Mouse (Mus musculus): Measurements from ENCODE around the gene Etv5.

The Etv5 gene

DNA sequence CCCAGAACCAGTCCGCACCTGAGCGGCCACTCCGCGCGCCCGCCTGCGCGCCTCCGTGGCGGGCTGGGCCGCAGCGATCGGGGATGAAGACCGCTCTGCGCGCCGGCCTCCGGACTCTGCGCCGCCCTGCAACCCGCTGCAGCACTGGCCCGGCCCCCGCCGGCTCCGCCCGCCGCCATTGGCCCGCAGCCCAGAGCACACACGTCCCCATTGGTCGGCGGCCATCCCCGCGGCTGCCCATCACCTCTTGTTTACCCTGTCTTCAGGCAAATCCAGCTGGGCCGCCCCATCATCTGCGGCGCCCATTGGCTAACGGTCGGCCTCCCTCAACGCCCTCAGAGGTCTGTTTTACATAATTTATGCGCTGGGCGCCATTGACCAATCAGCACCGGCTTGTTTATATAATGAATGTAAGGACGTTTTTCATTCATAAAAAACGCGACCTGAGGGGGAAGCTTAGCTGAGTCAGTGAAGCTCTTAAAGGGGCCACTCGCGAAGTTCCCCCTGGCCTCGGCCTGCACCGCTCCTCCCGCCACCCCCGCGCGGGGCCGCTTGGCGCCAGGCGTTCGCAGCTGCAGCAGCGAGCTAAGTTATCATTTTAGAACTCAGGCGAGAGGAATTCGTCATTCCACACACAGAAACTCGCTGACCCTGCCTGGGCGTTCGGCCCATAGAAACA is at the start of gene Etv5:
TSS of gene Etv5 (minus strand) at position 221 of the 679 bp plus-strand sequence.
- in situ Hi-C loops (cut with MboI; ENCODE audit: unreplicated experiment in 2 of 2), result loop anchor here (5.0 kb wide), 2 partner anchors 78 to 108 kb away; no protein-coding TSS in a partner anchor

- in situ Hi-C loops (cut with MboI; ENCODE audit: unreplicated experiment in 2 of 2), result no loop called here
Observed at GRCm38 (mm10) chr16:22483900-22484299, 44.4 kb upstream of the Etv5 start.

GRCm38 (mm10) chr16:22479322-22479721 is 39.8 kb upstream of the Etv5 start:
- in situ Hi-C loops (cut with MboI; ENCODE audit: unreplicated experiment in 2 of 2), result no loop called here

DNA sequence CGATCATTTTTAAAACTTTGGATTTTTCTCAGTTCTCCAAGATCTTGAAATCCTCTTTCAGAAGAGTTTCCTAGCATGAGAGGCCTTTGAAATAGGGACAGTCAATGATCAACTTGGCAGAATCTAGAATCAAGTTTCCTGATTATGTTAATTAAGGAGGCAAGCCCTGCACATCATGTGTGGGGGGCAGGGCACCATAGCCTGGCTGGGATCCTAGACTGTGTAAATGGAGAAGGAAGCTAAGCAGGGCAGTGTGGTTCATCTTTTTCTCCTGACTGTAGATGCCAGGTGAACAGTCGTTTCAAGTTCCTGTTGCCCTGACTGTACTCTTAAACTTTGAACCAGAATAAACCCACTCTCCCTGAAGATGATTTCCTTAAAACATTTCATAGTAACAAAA is 32.2 kb upstream of the Etv5 start:
- in situ Hi-C loops (cut with MboI; ENCODE audit: unreplicated experiment in 2 of 2), result no loop called here

DNA sequence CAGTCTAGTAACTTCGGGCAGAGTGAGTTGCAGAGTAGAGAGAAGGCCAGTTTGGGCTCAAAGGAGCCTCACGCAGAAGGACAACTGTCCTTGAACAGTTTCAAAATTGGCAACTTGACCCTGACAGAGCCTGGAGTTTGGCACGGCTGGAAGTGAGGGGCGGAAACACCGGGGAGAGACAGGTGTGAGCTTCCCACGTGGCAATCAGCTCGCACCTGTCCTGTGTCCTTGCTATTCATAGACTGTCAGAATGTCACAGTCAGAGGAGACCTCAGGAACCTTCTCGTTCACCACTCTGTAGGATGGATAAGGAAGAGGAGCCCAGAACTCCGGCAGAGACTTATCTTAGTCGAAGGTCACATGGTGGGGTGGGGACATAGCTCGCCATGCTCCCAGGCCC is 29.9 kb upstream of the Etv5 start:
- in situ Hi-C loops (cut with MboI; ENCODE audit: unreplicated experiment in 2 of 2), result no loop called here

DNA sequence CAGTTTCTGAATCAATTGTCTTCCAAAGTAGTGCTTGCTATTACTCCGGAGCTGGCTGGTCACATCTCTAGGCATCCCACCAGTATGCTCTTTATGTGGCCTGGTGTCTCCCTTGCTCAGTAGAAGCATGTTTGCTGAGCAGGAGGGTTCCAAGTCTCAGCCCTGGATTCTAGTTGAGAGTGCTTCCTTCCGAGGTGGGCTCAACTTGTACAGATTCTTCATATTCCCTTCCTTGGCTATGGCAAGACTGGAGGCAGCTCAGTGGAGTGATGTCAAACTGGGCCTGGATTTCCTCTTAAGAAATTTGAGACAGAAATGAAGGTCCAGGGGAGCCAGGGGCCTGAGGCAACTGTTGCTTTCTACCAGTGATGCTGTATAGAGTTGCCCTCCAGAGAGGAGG is 27.6 kb upstream of the Etv5 start:
- in situ Hi-C loops (cut with MboI; ENCODE audit: unreplicated experiment in 2 of 2), result no loop called here

- in situ Hi-C loops (cut with MboI; ENCODE audit: unreplicated experiment in 2 of 2), result no loop called here
Observed at GRCm38 (mm10) chr16:22466381-22466780, 26.9 kb upstream of the Etv5 start.

DNA sequence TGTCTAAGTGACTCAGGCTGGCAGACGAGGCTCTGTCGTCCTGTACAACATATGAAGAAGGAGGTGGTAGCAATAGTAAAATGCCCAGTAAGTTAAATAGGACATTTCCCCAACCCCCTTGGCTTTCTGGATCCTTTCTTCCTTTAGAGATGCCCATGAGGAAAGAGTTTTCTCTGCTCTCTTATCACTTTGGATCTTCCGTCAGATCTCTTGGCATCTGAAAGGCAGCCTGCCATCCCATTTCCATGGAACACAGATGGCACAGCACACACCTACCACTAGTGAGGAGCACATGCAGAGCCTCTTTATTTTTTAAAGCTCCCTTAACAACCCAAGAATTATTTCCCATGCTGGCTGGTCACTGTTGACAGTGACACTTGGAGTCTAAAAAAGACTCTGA is 22.7 kb upstream of the Etv5 start:
- in situ Hi-C loops (cut with MboI; ENCODE audit: unreplicated experiment in 2 of 2), result no loop called here

- in situ Hi-C loops (cut with MboI; ENCODE audit: unreplicated experiment in 2 of 2), result no loop called here
Observed at GRCm38 (mm10) chr16:22461728-22462127, 22.2 kb upstream of the Etv5 start.

- in situ Hi-C loops (cut with MboI; ENCODE audit: unreplicated experiment in 2 of 2), result no loop called here
Observed at GRCm38 (mm10) chr16:22460960-22461359, 21.4 kb upstream of the Etv5 start.

DNA sequence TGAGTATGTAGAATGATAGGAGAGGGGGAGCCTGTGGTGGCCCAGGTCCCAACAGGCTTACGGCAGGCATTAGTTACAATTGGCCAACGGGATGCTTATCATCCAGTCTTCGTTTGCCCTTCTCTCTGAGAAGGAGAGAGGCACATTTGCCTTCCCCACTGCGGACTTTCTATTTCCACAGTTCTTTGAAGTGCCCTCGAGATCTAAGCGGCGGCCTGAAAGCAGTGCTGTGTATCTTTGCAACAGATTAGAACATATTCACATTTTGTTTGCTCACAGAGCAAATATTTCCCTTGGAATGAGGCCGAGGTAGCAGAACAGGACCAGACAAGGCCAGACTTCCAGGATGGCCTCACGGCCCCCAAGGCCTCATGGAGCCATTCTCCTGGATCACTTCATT is 12.6 kb upstream of the Etv5 start:
- in situ Hi-C loops (cut with MboI; ENCODE audit: unreplicated experiment in 2 of 2), result loop anchor here in 1 of 2 experiments (5.0 kb wide), 1 partner anchor 35 kb away; no protein-coding TSS in a partner anchor

GRCm38 (mm10) chr16:22448093-22448492 is 8.6 kb upstream of the Etv5 start:
- in situ Hi-C loops (cut with MboI; ENCODE audit: unreplicated experiment in 2 of 2), result no loop called here

- in situ Hi-C loops (cut with MboI; ENCODE audit: unreplicated experiment in 2 of 2), result loop anchor here in 1 of 2 experiments (5.0 kb wide), 2 partner anchors 73 to 103 kb away; no protein-coding TSS in a partner anchor
Observed at GRCm38 (mm10) chr16:22444786-22445185, 5.3 kb upstream of the Etv5 start.

GRCm38 (mm10) chr16:22442202-22442601 is 2.7 kb upstream of the Etv5 start:
- in situ Hi-C loops (cut with MboI; ENCODE audit: unreplicated experiment in 2 of 2), result loop anchor here in 1 of 2 experiments (5.0 kb wide), 2 partner anchors 75 to 105 kb away; no protein-coding TSS in a partner anchor

DNA sequence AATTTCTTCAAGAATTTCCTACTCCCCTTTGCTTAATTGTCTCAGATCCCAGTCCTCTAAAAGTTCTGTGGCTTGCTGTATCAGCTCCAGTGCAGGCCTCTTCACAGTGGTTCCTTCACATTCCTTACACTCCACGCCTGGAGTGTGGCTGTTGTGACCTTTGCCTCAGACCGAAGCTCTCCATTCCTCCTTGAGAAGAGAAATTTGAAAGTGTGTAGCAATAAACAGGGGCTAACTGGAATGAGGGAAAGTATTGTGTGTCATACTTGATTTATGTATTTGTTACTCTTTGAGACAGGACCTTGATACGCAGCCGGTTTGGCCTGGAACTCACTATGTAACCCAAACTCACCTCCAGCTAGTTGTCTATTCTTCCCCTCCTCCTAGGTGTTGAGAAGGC is 1.8 kb upstream of the Etv5 start:
- in situ Hi-C loops (cut with MboI; ENCODE audit: unreplicated experiment in 2 of 2), result loop anchor here in 1 of 2 experiments (5.0 kb wide), 2 partner anchors 76 to 106 kb away; no protein-coding TSS in a partner anchor

GRCm38 (mm10) chr16:22440269-22440668 is 750 bp upstream of the Etv5 start:
- in situ Hi-C loops (cut with MboI; ENCODE audit: unreplicated experiment in 2 of 2), result loop anchor here in 1 of 2 experiments (5.0 kb wide), 2 partner anchors 77 to 107 kb away; no protein-coding TSS in a partner anchor

DNA sequence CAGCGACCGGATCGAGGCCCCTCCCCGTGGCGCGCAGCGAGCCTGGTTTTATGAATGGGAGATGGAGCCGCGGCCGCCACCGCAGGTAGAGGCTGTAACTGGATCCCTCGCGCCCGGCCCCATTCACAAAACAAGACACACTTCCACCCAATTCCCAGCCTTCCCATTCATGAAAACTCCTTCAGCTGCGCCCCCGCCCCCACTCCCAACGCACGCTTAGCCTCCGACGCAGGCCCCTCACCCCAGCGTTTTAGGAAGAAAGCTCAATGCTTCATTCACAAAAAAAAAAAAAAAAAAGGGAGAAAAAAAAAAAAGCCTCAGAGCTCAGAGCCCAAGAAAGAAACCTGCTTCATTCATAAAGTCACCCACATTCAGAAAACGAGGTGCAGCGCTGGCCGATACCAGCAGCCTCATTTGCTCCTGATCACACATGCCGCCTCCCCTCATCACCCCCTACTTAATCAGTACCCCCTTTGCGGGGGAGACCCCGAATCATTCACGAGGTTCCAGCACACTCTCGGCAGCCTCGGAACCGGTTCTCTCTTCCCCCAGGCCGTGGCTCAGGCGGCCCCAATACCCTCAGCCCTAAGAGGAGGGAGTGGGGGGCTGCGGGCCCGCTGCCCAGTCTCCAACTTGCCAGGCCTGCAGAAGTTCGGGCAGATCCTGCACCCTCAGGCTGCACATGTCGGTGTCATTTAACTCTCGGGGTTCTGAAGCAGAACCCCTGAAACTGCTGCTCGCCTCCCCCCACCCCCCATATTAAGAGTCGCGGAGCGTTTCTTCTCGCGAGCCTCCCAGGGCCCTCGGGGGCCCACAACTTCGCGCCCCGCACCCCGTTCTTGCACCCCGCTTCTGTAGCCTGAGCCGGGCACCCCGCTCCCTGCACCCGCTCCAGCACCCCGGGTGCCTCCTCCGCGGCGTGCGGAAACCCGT is 812 bp downstream of the Etv5 start:
- in situ Hi-C loops (cut with MboI; ENCODE audit: unreplicated experiment in 2 of 2), result loop anchor here in 1 of 2 experiments (5.0 kb wide), 1 partner anchor 109 kb away; no protein-coding TSS in a partner anchor

GRCm38 (mm10) chr16:22436106-22436505 is 3.4 kb downstream of the Etv5 start:
- in situ Hi-C loops (cut with MboI; ENCODE audit: unreplicated experiment in 2 of 2), result loop anchor here in 1 of 2 experiments (5.0 kb wide), 1 partner anchor 111 kb away; no protein-coding TSS in a partner anchor

GRCm38 (mm10) chr16:22434530-22434929 is 5.0 kb downstream of the Etv5 start:
- in situ Hi-C loops (cut with MboI; ENCODE audit: unreplicated experiment in 2 of 2), result no loop called here

DNA sequence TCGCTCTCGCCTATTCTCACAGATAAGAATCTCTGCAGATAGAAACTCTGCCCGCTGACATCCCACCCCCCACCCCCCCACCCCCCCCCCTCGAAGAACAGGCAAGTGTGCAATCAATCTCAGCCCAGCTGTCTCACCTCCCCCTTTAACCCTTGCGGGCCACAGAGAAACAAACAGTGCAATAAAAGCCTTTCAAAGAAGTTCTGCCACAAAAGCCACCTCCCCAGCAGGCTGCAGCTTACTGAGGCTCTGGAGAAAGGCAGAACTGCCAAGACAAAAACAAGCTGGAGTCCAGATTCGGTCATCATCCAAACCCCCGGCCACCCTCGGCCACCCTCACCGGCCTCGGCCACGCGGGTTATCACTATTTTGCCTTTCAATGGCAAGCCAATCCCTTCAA is 5.6 kb downstream of the Etv5 start:
- in situ Hi-C loops (cut with MboI; ENCODE audit: unreplicated experiment in 2 of 2), result no loop called here

DNA sequence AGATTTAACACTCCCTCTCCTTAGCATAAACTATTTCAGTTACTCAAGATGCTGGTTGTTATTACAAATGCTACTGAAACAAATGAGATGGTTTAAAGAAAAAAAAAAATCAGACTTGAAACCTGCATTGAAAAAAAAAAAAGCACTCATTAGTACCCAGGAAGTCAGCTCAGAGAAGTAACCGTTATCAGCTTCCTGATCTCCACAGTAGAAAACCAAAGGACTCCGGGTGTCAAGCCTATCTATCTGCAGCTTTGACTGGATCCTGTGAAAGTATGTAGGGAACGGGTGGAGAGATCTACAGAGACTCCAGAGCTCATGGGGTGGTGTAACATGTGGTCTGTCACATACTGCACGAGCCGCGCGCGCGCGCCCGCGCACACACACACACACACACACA is 7.7 kb downstream of the Etv5 start:
- in situ Hi-C loops (cut with MboI; ENCODE audit: unreplicated experiment in 2 of 2), result no loop called here

Data from v-Abl transformed pro-B cells (cell line).